Mouse (Mus musculus): ENCODE measurements at regions not wholly inside any gene's neighbourhood (a gene's known extent, or its start where the extent isn't known, plus 50 kb on each side); places are given as distances from the start of the nearest gene placed in this dataset.

GRCm38 (mm10) chr1:137750894-137751293 is 424.6 kb downstream of the Ptprc start:
- H3K4me3 ChIP-seq (ENCODE audit: low read depth, low read length): no peak overlapping the region
- no peaks in the 10 kb centered on the region for H3K36me3 ChIP-seq (ENCODE audit: control insufficient read depth, insufficient read depth, low read length)
- no peaks in the 10 kb centered on the region for H3K27me3 ChIP-seq (replicated peaks; ENCODE audit: control insufficient read depth, insufficient read depth, low read length)
- ATAC-seq (ENCODE audit: low read depth) (no peak), DNase-seq (ENCODE audit: low spot score) (no peak)
- WGBS: 85% methylated on average over 5 of the region's 5 CpGs
- H3K9ac ChIP-seq (ENCODE audit: low read depth, low read length): no peak overlapping the region
- H3K9me3 ChIP-seq (ENCODE audit: control insufficient read depth, low read length): no peaks in the 10 kb centered on the region
- H3K4me2 ChIP-seq (ENCODE audit: low read depth, low read length): no peak overlapping the region
- H3K4me1 ChIP-seq (ENCODE audit: control insufficient read depth, insufficient read depth, low read length): no peaks in the 10 kb centered on the region
- no peak overlapping the region for H3K27ac ChIP-seq (replicated peaks; ENCODE audit: low read depth, low read length)

- no peaks in the 10 kb centered on the region for H3K9me3 ChIP-seq (ENCODE audit: control insufficient read depth, low read length)
- DNase-seq (ENCODE audit: low spot score): no peak
- H3K4me3 ChIP-seq (ENCODE audit: low read depth, low read length): no peak overlapping the region
- H3K9ac ChIP-seq (ENCODE audit: low read depth, low read length): no peak overlapping the region
- no peak for ATAC-seq (ENCODE audit: low read depth)
- H3K27me3 ChIP-seq (replicated peaks; ENCODE audit: control insufficient read depth, insufficient read depth, low read length): no peaks in the 10 kb centered on the region
- no peak overlapping the region for H3K27ac ChIP-seq (replicated peaks; ENCODE audit: low read depth, low read length)
- no peaks in the 10 kb centered on the region for H3K36me3 ChIP-seq (ENCODE audit: control insufficient read depth, insufficient read depth, low read length)
- no peaks in the 10 kb centered on the region for H3K4me1 ChIP-seq (ENCODE audit: control insufficient read depth, insufficient read depth, low read length)
- WGBS: 74% methylated on average over 2 of the region's 2 CpGs
- H3K4me2 ChIP-seq (ENCODE audit: low read depth, low read length): no peak overlapping the region
Measured at GRCm38 (mm10) chr1:137746129-137746528, 429.4 kb downstream of the Ptprc start.

GRCm38 (mm10) chr1:137738157-137738851 is 437.2 kb downstream of the Ptprc start:
- no peak overlapping the region for H3K4me2 ChIP-seq (ENCODE audit: low read depth, low read length)
- no peak overlapping the region for H3K9ac ChIP-seq (ENCODE audit: low read depth, low read length)
- 0% methylated on average over 1 of the region's 1 CpGs for WGBS
- H3K4me3 ChIP-seq (ENCODE audit: low read depth, low read length): no peak overlapping the region
- no peaks in the 10 kb centered on the region for H3K27me3 ChIP-seq (replicated peaks; ENCODE audit: control insufficient read depth, insufficient read depth, low read length)
- no peak for DNase-seq (ENCODE audit: low spot score)
- no peaks in the 10 kb centered on the region for H3K4me1 ChIP-seq (ENCODE audit: control insufficient read depth, insufficient read depth, low read length)
- H3K9me3 ChIP-seq (ENCODE audit: control insufficient read depth, low read length): no peaks in the 10 kb centered on the region
- no peaks in the 10 kb centered on the region for H3K36me3 ChIP-seq (ENCODE audit: control insufficient read depth, insufficient read depth, low read length)
- ATAC-seq (ENCODE audit: low read depth): no peak
- H3K27ac ChIP-seq (replicated peaks; ENCODE audit: low read depth, low read length): no peak overlapping the region

- WGBS: 72% methylated on average over 3 of the region's 3 CpGs
- no peaks in the 10 kb centered on the region for H3K4me1 ChIP-seq (ENCODE audit: control insufficient read depth, insufficient read depth, low read length)
- H3K36me3 ChIP-seq (ENCODE audit: control insufficient read depth, insufficient read depth, low read length): no peaks in the 10 kb centered on the region
- H3K9ac ChIP-seq (ENCODE audit: low read depth, low read length): no peak overlapping the region
- H3K4me3 ChIP-seq (ENCODE audit: low read depth, low read length): no peak overlapping the region
- H3K9me3 ChIP-seq (ENCODE audit: control insufficient read depth, low read length): no peaks in the 10 kb centered on the region
- no peak for ATAC-seq (ENCODE audit: low read depth)
- H3K27ac ChIP-seq (replicated peaks; ENCODE audit: low read depth, low read length): no peak overlapping the region
- no peak overlapping the region for H3K4me2 ChIP-seq (ENCODE audit: low read depth, low read length)
- DNase-seq (ENCODE audit: low spot score): no peak
- no peaks in the 10 kb centered on the region for H3K27me3 ChIP-seq (replicated peaks; ENCODE audit: control insufficient read depth, insufficient read depth, low read length)
Measured at GRCm38 (mm10) chr1:137703882-137704281, 471.6 kb downstream of the Ptprc start.

- no peaks in the 10 kb centered on the region for H3K4me1 ChIP-seq (ENCODE audit: control insufficient read depth, insufficient read depth, low read length)
- H3K36me3 ChIP-seq (ENCODE audit: control insufficient read depth, insufficient read depth, low read length): no peaks in the 10 kb centered on the region
- no peaks in the 10 kb centered on the region for H3K9me3 ChIP-seq (ENCODE audit: control insufficient read depth, low read length)
- ATAC-seq (ENCODE audit: low read depth) (no peak), DNase-seq (ENCODE audit: low spot score) (no peak)
- no peak overlapping the region for H3K4me2 ChIP-seq (ENCODE audit: low read depth, low read length)
- H3K27me3 ChIP-seq (replicated peaks; ENCODE audit: control insufficient read depth, insufficient read depth, low read length): no peaks in the 10 kb centered on the region
- no peak overlapping the region for H3K27ac ChIP-seq (replicated peaks; ENCODE audit: low read depth, low read length)
- 84% methylated on average over 4 of the region's 4 CpGs for WGBS
- H3K9ac ChIP-seq (ENCODE audit: low read depth, low read length): no peak overlapping the region
- H3K4me3 ChIP-seq (ENCODE audit: low read depth, low read length): no peak overlapping the region
Measured at GRCm38 (mm10) chr1:137698876-137699275, 476.6 kb downstream of the Ptprc start.

- no peak for ATAC-seq (ENCODE audit: low read depth)
- Histone ChIP-seq H3K4me3 (ENCODE audit: low read depth, low read length) (no peak overlapping the region), H3K9ac (ENCODE audit: low read depth, low read length) (no peak overlapping the region), H3K36me3 (ENCODE audit: control insufficient read depth, insufficient read depth, low read length) (no peaks in the 10 kb centered on the region), H3K27ac (replicated peaks; ENCODE audit: low read depth, low read length) (no peak overlapping the region), H3K27me3 (replicated peaks; ENCODE audit: control insufficient read depth, insufficient read depth, low read length) (no peaks in the 10 kb centered on the region), H3K9me3 (ENCODE audit: control insufficient read depth, low read length) (no peaks in the 10 kb centered on the region), H3K4me2 (ENCODE audit: low read depth, low read length) (no peak overlapping the region), H3K4me1 (ENCODE audit: control insufficient read depth, insufficient read depth, low read length) (no peaks in the 10 kb centered on the region)
- WGBS: 70% methylated on average over 5 of the region's 5 CpGs
- DNase-seq (ENCODE audit: low spot score): no peak
Measured at GRCm38 (mm10) chr1:137697289-137697688, 478.2 kb downstream of the Ptprc start.

GRCm38 (mm10) chr1:137696796-137697195 is 478.7 kb downstream of the Ptprc start:
- DNase-seq (ENCODE audit: low spot score) (no peak), ATAC-seq (ENCODE audit: low read depth) (peak; percentile 53; the same call in 1 of the 2 replicates)
- no peak overlapping the region for H3K27ac ChIP-seq (replicated peaks; ENCODE audit: low read depth, low read length)
- H3K27me3 ChIP-seq (replicated peaks; ENCODE audit: control insufficient read depth, insufficient read depth, low read length): no peaks in the 10 kb centered on the region
- no peaks in the 10 kb centered on the region for H3K36me3 ChIP-seq (ENCODE audit: control insufficient read depth, insufficient read depth, low read length)
- H3K9me3 ChIP-seq (ENCODE audit: control insufficient read depth, low read length): no peaks in the 10 kb centered on the region
- no peaks in the 10 kb centered on the region for H3K4me1 ChIP-seq (ENCODE audit: control insufficient read depth, insufficient read depth, low read length)
- WGBS: 27% methylated on average over 3 of the region's 3 CpGs
- H3K4me2 ChIP-seq (ENCODE audit: low read depth, low read length): no peak overlapping the region
- no peak overlapping the region for H3K4me3 ChIP-seq (ENCODE audit: low read depth, low read length)
- H3K9ac ChIP-seq (ENCODE audit: low read depth, low read length): no peak overlapping the region

- Histone ChIP-seq H3K4me2 (ENCODE audit: low read depth, low read length) (no peak overlapping the region), H3K27me3 (replicated peaks; ENCODE audit: control insufficient read depth, insufficient read depth, low read length) (no peaks in the 10 kb centered on the region), H3K27ac (replicated peaks; ENCODE audit: low read depth, low read length) (no peak overlapping the region), H3K9ac (ENCODE audit: low read depth, low read length) (no peak overlapping the region), H3K36me3 (ENCODE audit: control insufficient read depth, insufficient read depth, low read length) (no peaks in the 10 kb centered on the region), H3K4me3 (ENCODE audit: low read depth, low read length) (no peak overlapping the region), H3K9me3 (ENCODE audit: control insufficient read depth, low read length) (no peaks in the 10 kb centered on the region), H3K4me1 (ENCODE audit: control insufficient read depth, insufficient read depth, low read length) (no peaks in the 10 kb centered on the region)
- WGBS: 73% methylated on average over 3 of the region's 3 CpGs
- DNase-seq (ENCODE audit: low spot score): no peak
- no peak for ATAC-seq (ENCODE audit: low read depth)
Measured at GRCm38 (mm10) chr1:137695751-137696150, 479.8 kb downstream of the Ptprc start.

- no peak overlapping the region for H3K27ac ChIP-seq (replicated peaks; ENCODE audit: low read depth, low read length)
- no peaks in the 10 kb centered on the region for H3K4me1 ChIP-seq (ENCODE audit: control insufficient read depth, insufficient read depth, low read length)
- DNase-seq (ENCODE audit: low spot score) (peak; percentile 52), ATAC-seq (ENCODE audit: low read depth) (no peak)
- no peak overlapping the region for H3K4me3 ChIP-seq (ENCODE audit: low read depth, low read length)
- no peak overlapping the region for H3K4me2 ChIP-seq (ENCODE audit: low read depth, low read length)
- WGBS: 54% methylated on average over 2 of the region's 2 CpGs
- H3K27me3 ChIP-seq (replicated peaks; ENCODE audit: control insufficient read depth, insufficient read depth, low read length): no peaks in the 10 kb centered on the region
- H3K9me3 ChIP-seq (ENCODE audit: control insufficient read depth, low read length): no peaks in the 10 kb centered on the region
- no peak overlapping the region for H3K9ac ChIP-seq (ENCODE audit: low read depth, low read length)
- no peaks in the 10 kb centered on the region for H3K36me3 ChIP-seq (ENCODE audit: control insufficient read depth, insufficient read depth, low read length)
Measured at GRCm38 (mm10) chr1:137692525-137692924, 483.0 kb downstream of the Ptprc start.
